Mouse (Mus musculus) ovary, postnatal 10 days (tissue): ENCODE measurements around the gene Mical2.

Experiments used
- DNase-seq: peaks from one replicate; pipeline ENCODE4 v3.0.0; 2022; ENCODE audit warnings: low spot score

Gene Mical2

GRCm38 (mm10) chr7:112278648-112279047 is 53.0 kb downstream of the Mical2 start:
- DNase-seq, result no peak

GRCm38 (mm10) chr7:112280474-112280873 is 54.8 kb downstream of the Mical2 start:
- DNase-seq, result no peak

- no peak for DNase-seq
These were observed 58.1 kb downstream of the Mical2 start for GRCm38 (mm10) chr7:112283606-112284310.

GRCm38 (mm10) chr7:112285573-112285972 is 59.9 kb downstream of the Mical2 start:
- no peak for DNase-seq

- DNase-seq, result no peak
These were observed 62.9 kb downstream of the Mical2 start for GRCm38 (mm10) chr7:112288352-112289107.

GRCm38 (mm10) chr7:112289514-112289913 is 63.9 kb downstream of the Mical2 start:
- DNase-seq, result no peak

GRCm38 (mm10) chr7:112289990-112290389 is 64.3 kb downstream of the Mical2 start:
- no peak for DNase-seq

- no peak for DNase-seq
These were observed 67.9 kb downstream of the Mical2 start for GRCm38 (mm10) chr7:112293456-112294104.

- no peak for DNase-seq
These were observed 70.0 kb downstream of the Mical2 start for GRCm38 (mm10) chr7:112295426-112296221.

GRCm38 (mm10) chr7:112298032-112298431 is 72.4 kb downstream of the Mical2 start:
- DNase-seq, result no peak

- no peak for DNase-seq
These were observed 73.3 kb downstream of the Mical2 start for GRCm38 (mm10) chr7:112298871-112299422.

- DNase-seq, result no peak
These were observed 74.0 kb downstream of the Mical2 start for GRCm38 (mm10) chr7:112299521-112300096.

- DNase-seq, result no peak
These were observed 74.5 kb downstream of the Mical2 start for GRCm38 (mm10) chr7:112300141-112300540.

- DNase-seq, result no peak
These were observed 75.4 kb downstream of the Mical2 start for GRCm38 (mm10) chr7:112301052-112301451.

- DNase-seq, result no peak
These were observed 78.7 kb downstream of the Mical2 start for GRCm38 (mm10) chr7:112304382-112304781.

- no peak for DNase-seq
These were observed 83.8 kb downstream of the Mical2 start for GRCm38 (mm10) chr7:112309289-112310016.

GRCm38 (mm10) chr7:112310017-112310360 is 84.3 kb downstream of the Mical2 start:
- no peak for DNase-seq

GRCm38 (mm10) chr7:112313211-112313610 is 87.6 kb downstream of the Mical2 start:
- no peak for DNase-seq

GRCm38 (mm10) chr7:112313670-112314069 is 88.0 kb downstream of the Mical2 start:
- DNase-seq, result no peak

GRCm38 (mm10) chr7:112316239-112316638 is 90.6 kb downstream of the Mical2 start:
- no peak for DNase-seq

- no peak for DNase-seq
These were observed 91.8 kb downstream of the Mical2 start for GRCm38 (mm10) chr7:112317491-112317890.
